Mouse (Mus musculus) left cerebral cortex, adult 9 months (tissue): ENCODE data around the gene Tpst2.

Source experiments
- DNase-seq, 2 experiments: peaks; one replicate each; pipeline ENCODE4 v3.0.0; 2022; ENCODE audit warnings: low spot score in 2 of 2

The Tpst2 gene

DNA sequence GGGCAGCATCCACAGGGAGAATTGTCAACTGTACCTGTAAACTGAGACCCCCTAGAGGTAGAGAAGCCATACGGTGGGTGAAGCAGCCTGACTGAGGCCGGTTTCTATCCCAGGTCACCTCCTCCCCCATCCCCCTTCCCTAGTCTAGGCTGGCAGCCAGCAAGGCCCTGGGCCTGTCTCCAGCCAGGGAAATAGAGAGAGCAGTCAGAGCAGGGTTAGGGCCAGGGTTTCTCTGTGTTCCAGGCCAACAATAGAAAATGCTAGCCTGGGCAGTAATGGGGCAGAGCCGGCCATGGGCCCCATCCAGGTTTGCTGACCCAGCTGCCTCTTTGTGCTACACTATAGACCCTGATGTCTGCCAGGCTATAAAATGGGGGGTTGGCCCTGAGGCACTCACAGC, 21.1 kb upstream of the Tpst2 start, which contains the start of gene Crybb1:
TSS of gene Crybb1 (plus strand) at position 390 of the 400 bp plus-strand sequence.
- DNase-seq: peak in 1 of 2 experiments; percentile 68

- no peak for DNase-seq
Observed at GRCm38 (mm10) chr5:112256457-112256856, 20.0 kb upstream of the Tpst2 start.

- no peak for DNase-seq
Observed at GRCm38 (mm10) chr5:112257896-112258295, 18.6 kb upstream of the Tpst2 start.

DNA sequence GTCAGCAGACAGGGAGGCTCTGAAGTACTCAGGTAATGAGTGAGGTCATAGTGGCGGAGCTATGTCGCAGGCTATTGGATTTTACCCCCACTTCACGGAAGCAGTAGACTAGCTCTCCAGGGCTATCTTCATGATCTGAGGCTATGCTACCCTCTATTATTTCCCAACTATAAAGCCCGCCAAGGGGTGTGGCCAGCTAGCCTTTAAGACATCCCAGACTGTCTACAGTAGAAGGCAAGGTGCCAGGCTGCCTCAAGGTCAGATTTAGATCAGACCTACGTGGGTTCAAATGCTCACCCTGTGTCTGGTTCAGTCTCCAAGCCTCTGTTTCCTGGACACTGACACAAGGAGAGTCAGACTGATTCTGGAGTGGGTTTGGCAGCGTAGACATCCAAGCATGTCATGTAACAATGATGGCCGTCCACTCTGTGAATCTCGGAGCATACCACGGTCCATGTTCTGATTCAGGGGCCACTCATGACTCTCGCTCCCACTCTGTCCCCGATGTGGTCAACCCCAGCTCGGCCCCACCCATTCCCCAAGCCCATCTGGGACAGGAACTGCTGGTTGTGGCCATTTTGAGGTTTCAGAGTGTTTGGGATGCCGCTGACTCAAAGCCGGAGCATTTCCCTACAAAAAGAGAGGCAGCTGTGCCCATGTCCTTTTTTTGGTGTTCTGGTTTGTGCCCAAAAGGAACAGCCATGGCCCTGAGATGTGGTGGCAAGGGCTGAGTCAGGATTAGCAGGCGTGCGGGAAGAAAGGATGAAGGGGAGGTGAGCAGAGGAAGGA, 16.4 kb upstream of the Tpst2 start:
- no peak for DNase-seq

- no peak for DNase-seq
Observed at GRCm38 (mm10) chr5:112260818-112261217, 15.7 kb upstream of the Tpst2 start.

- DNase-seq: no peak
Observed at GRCm38 (mm10) chr5:112264099-112264498, 12.4 kb upstream of the Tpst2 start.

GRCm38 (mm10) chr5:112265110-112265509, 11.4 kb upstream of the Tpst2 start:
- DNase-seq: no peak

- DNase-seq: no peak
Observed at GRCm38 (mm10) chr5:112265515-112265914, 11.0 kb upstream of the Tpst2 start.

DNA sequence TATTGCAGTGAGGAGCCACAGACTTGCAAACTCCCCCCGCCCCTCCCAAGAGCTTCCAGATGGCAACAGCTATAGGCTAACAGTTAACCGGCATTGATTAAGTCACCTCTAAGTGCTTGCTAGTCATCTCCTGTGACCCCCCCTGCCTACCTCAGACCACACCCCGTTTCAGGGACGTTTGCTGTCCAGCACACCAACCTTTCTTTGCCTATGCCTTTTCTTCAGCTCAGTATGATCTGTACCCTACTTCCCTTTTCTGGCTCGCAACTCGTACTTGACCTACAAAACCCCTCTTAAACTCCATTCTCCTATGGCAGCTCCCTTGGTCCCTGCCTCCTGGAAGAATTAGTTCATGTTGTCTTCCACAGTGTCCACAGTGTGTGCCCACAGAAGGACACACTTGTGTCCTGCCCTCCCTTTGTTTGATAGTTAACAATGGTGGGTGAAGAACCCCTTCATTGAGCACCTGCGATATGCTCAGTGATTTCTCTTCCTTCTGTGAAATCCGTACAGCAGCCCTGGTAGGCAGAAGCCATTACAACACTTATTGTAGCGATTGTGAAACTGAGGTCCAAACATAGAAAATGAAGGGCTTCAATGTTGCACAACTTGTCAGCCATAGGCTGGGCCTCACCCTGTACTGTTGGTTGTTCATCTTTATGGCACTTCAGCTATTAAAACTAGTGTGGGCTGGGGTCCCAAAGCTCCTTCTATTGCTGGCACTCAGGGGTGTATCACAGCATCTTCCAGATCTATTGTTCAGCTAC, 10.3 kb upstream of the Tpst2 start:
- no peak for DNase-seq

- DNase-seq: peak in 1 of 2 experiments; percentile 48
Observed at GRCm38 (mm10) chr5:112270764-112271541, 5.5 kb upstream of the Tpst2 start.

- no peak for DNase-seq
Observed at GRCm38 (mm10) chr5:112272934-112273333, 3.6 kb upstream of the Tpst2 start.

DNA sequence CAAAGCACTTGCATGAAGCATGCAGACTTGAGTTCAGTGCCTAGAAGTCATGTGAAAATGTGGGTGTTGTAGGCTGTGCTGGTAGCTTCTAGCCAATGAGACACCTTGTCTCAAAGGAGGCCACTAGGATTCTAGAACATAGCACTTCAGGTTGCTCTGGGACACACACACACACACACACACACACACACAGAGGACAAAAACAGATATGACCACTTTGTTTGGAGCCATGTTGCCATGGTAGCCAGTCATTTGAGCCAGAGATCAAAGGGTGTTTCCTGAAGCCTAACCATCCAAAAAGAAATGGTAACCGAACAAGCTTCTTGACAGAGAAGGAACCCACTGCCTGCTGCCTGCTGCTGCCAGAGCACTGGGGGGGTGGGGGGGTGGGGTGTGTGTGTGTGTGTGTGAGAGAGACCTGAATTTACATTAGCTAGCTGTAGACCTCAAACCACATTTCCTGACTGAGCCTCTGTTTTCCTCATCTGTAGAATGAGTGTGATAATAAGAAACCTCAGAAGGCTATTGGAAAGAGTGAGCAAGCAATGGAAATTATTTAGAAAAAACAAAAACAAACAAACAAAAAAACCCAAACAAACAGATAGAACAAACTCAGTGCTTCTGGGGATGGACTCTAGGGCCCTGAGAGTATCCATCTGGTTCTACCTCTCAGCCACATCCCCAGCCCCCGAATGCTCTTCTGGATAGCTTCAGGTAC, 2.6 kb upstream of the Tpst2 start:
- DNase-seq: no peak

- no peak for DNase-seq
Observed at GRCm38 (mm10) chr5:112275021-112275804, 1.3 kb upstream of the Tpst2 start.

DNA sequence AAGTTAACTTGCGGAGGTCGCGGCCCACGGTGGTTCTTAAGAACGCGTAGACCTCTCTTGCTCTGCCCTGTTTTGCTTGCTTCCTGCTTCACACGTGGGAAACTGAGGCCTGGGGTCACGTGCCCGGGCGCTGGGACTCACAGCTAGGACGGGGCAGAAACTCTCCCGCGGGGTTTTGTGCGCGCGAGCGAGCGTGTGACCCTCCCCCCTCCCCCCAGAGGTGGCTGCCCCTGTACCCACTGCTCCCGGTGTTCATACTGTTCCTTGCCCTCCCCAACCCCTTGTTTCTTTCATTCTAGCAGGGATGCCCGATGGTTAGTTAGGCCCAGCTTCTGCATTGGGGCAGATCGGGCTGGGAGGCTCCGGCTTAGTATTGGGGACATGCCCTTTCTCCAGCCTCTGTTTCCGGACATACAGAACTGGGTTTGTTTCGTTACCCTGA, 437 bp downstream of the Tpst2 start:
- no peak for DNase-seq

GRCm38 (mm10) chr5:112277906-112278470, 1.5 kb downstream of the Tpst2 start:
- DNase-seq: no peak

DNA sequence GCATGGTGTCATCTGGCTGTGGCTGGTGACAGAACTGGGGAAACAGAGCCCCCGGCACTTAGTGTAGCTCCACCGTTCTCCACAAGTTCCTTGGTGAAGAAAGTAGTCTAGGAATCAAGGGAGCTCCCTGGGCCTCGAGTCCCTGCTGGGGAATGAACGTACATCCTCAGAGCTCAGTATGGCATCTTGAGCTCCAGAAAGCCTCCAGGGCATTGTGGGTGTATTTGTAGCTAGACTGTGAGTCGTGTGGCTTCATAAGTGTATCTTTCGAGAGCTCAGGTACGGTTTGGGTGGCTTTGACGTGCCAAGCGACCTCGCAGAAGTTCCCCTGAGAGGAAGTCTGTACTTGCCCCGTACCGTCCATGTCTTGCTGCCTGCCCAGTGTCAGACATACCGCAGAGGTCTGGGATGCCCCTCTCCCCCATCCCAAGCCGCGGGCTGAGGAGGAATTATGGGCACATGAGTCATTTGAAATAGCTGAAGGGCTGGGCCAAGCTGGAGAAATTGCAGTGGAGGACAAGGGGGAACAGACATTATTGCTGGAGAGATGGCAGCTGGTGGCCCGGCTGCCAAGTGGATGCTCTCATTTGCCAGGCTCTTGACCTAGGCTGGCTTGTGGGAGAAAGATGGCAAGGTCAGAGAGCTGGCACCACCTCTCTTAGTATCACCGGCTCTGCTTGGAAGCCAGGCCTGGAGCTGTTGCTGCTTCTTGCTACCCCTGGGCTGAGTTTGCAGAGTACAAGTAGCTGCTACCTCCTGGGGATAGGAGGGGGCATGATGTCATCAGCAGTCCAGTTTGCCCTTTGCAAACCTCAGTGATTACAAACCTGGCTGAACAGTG, 2.9 kb downstream of the Tpst2 start:
- DNase-seq: no peak

DNA sequence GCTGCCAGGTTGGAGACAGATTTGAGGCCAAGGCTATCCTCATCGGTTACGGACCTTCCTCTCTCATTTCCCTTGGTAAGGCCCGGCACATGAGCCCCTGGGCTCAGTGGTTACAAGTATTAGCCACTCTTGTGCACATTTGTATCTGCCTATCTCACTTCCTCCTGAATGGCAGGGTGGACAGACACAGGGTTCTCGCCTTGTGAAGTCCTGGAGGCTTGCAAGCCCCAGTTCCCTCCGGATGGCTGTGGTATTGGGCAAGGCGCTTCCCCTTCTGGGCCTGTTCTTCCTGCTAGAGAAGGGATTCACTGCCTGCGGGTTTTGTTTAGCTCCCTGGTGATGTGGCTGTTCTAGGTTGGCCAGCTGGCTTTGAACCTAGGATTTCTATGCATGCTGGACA, 3.7 kb downstream of the Tpst2 start:
- peak in 1 of 2 experiments; percentile 44 for DNase-seq

- DNase-seq: no peak
Observed at GRCm38 (mm10) chr5:112280863-112281660, 4.6 kb downstream of the Tpst2 start.

DNA sequence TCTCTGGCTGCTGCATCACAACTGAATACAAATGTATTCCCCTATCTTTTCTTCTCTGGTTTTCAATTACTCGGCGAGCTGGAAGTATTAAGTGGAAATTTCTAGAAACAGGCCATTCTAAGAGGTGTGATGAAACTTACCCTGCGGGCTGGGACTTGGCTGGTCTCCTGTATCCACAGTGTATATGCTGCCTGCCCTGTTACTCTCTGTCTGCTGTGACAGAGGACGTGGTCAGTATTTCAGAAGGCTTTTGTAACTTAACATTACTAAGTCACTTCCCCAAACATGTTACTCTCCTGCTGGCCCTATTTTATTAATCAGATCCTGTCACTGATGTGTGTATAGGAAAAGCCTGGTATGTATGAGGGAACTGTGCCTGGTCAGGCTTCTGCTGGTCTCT, 5.2 kb downstream of the Tpst2 start:
- DNase-seq: no peak
